Mouse (Mus musculus) embryo, embryonic 11.5 days (tissue): ENCODE measurements around the gene Kcnd2.
"Not testable (repeated sequence)": the region's sequence is repeated elsewhere in the genome, so short reads cannot be mapped to it uniquely, and the experiment has no call there.

Experiments used
- DNase-seq: peaks from one replicate; pipeline ENCODE4 v3.0.0-alpha.2; 2012; ENCODE audit warnings: low read depth, low spot score

The Kcnd2 gene

DNA sequence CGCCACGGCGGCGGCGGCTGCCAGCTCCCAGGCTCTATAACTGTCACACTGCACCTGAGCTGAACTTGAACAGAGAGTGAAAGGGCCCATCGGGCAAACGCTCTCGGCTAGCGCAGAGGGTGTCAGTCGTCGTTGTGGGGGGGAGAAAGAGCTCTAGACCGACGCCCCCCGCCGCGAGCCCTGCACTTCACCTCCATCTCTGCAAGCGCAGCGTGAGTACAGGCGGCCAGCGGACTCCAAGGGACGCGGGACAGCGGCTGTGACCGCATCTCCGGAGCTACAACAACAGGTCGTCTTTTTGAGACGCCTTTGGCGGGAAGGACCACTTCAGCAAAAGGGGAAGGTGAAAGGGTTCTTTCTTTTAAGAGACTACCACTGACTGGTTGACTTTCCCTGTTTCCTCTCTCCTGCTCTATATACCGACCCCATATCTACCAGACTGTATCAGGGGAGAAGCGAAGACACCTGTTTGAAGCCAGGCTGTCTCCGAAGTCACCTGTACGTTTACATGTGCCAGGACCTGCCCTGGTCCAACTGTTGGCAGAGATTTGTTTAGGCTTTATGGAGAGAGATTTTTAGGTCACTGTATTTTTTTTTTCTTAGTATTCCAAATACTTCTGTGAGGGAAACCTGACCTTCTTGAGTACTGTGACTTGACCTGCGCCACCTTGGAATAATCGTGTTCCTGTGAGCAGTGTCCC lies at the start of gene Kcnd2:
TSS of gene Kcnd2 (plus strand) at position 13 of the 701 bp plus-strand sequence.
- peak; percentile 4 for DNase-seq

DNA sequence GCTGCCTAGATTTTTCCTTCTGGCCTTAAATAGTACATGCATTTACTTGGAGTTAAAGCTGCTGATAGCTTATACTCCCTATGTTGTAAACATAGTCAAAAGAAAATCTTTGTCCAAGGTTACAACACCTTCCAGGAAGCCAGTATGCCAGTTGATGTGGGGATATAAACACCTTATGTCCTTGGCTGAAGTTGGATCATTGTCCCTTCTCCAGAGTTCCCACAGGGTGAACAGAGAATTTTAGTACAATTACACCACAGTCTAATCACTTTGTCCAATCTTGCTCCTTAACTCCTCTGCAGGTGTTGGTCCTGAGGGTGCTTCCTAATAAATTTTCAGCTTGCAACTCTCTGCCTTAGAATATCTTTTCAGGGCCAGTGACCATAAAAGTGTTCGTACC lies 48.7 kb upstream of the Kcnd2 start:
- DNase-seq: no peak

DNA sequence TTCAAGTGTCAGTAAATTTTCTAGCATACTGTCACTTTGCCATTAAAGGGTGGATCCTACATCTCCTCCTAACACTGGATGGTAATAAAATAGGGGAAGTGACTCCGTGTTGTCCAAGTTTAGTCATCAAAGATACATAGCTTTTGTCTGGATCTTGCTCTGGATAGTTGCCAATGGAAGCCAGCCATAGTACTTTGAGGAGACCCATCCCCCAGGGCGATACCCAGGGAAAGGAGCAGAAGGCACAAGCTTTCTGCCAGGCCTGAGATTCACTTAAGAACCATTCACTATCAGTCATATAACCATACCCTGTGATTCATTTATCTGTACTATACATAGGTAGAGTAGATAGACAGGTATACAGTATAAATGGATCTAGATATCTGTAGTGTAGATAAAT lies 20.0 kb upstream of the Kcnd2 start:
- no peak for DNase-seq

DNA sequence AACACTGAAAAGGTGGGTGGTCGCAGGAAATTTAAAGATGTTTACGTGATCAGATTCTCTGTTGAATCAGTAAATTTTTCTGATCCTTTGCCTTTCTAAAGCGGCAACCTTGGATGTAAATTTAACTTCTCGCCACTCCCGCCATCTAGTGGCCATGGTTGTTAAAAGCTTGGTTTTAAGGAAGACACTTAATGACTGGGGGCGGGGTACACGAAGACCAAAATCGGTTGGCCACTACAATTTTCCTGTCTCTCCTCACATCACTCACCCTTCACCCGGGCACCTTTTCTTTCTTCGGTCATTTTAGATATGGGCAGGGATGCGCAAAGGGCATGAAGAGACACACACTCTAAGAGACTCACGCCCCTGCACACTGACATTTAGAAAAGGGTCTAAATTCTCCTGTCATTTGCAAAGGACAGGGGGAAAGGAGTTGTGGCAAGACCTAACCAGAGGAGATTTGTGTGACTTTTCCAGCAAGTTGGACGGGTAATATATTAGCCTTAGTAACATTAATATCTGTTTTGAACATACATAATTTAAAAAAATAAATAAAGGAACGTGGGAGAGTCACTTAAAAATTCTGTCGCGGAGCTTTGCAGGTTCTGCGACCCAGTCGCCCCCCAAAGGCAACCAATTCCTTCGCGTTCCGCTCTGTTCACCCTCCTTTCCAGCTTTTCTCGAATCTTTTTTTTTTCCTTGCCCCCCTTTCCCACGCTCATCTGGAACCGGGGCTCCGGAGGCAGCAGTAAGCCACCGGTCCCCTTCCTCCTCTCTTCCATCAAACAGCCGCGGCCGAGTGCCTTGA lies 1.2 kb upstream of the Kcnd2 start:
- peak; percentile 68 for DNase-seq

DNA sequence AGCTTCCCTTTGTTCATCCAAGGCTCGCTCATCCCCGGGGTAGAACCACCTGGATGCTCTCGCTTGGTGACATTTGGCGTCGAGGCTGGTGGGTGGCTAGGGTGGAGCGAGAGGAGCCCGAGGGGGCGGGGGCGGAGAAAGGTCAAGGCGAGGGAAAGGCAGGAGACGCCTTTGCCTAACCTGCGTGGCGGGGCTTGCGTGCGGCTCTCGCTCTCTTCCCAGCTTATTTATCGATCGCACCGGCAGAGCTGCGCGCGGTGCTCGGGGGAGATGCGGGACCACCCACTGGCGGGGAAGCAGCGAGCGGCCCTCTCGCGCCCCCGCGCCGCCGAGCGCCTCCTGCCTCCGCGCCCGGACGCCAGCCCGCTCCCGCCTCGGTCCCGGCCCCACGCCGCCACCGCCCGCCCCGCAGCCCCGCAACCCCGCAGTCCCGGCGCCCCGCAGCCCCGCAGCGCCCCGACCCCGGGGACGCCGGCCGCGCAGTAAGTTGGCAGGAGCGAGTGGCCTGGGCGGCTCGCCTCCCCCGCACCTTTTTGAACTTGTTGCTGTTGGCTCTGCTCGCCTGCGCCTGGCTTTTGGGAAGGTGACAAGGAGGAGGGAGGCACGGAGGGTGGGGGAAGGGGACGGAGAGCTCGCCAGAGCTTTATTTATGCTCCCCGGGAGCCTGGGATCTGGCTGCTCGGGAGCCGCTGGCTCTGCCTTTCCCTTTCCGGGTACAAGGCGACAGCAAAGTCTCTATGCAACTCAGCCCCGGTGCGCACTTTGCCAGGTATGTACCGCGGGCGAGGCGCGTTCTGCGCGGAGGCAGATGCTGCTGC lies 421 bp upstream of the Kcnd2 start:
- peak; percentile 30 for DNase-seq

DNA sequence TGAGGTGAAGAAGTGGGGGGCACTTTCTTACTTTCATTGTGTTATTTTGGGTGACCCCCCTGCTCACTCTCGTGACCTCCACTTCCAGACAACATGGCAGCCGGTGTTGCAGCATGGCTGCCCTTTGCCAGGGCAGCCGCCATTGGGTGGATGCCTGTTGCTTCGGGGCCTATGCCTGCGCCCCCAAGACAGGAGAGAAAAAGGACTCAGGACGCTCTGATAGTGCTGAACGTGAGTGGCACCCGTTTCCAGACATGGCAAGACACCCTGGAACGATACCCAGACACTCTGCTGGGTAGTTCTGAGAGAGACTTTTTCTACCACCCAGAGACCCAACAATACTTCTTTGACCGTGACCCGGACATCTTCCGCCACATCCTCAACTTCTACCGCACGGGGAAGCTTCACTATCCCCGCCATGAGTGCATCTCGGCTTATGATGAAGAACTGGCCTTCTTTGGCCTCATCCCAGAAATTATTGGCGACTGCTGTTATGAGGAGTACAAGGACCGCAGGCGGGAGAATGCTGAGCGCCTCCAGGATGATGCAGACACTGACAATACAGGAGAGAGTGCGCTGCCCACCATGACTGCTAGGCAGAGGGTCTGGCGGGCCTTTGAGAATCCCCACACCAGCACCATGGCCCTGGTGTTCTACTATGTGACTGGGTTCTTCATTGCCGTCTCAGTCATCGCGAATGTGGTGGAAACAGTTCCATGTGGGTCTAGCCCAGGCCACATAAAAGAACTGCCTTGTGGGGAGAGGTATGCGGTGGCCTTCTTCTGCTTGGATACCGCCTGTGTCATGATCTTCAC lies 1.1 kb downstream of the Kcnd2 start:
- no peak for DNase-seq

DNA sequence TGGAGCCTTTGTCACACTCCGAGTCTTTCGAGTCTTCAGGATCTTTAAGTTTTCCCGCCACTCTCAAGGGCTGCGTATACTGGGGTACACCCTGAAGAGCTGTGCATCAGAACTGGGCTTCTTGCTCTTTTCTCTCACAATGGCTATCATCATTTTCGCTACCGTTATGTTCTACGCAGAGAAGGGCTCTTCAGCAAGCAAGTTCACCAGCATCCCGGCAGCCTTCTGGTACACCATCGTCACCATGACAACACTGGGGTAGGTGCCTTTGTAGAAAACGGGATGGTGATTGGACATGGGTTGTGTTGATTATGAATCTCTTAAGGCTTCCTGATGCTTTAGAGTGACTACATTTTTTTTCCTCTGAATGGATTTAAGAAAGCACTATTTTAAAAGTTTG lies 1.9 kb downstream of the Kcnd2 start:
- DNase-seq: no peak

DNA sequence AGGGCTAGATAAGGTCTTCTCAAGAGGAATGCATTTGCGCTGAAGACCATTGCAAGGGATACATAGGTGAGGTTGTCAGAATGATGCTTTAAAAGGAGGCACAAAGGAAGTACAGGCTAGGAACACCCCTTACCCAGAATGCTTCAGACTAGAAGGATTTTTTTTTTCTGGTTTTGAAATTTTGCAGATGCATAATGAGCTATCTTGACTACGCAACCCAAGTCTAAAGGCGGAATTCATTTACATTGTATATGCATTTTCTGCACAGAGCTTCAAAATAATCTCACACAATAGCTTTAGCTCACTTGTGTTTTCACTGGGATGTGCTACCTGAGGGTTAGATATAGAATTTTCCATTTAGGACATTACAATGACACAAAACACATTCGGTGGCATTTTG lies 10.8 kb downstream of the Kcnd2 start:
- DNase-seq: no peak

DNA sequence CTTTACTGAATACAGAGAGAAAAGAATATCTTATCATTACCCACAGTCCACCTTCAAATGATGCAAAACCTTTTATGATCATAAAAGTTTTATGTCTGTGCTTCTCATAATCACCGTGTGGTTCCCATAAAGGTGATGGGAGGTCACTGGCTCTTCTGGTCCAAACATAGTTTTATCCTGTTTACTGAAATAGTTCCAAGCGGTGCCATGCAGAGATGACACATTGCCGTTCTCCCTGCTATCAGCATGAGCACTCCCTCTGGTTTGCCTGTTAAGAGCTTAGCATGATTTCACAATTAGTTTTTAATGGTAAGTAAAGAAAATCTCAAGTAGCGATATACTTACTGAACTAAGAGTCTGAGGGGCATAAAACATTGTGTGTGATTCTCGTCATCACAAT lies 43.7 kb downstream of the Kcnd2 start:
- DNase-seq: no peak

DNA sequence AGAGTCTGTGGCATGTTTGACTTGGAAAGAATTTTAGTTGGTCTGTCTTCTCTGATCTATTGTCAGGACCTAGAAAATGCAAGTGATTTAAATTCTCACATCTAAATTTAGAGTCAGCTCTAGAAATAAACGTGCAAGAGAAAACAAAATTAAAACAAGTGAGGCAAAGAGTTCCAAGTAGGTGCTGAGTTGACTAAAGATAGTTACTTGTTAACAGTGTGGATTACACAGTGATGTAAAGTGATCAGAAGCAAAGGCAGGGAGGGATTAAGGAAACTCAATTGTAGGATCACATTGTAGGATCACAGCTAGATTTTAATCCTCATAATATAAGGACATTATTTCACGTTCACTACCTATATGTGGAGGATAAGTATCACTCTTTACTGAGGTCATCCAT lies 52.6 kb downstream of the Kcnd2 start:
- DNase-seq: no peak

DNA sequence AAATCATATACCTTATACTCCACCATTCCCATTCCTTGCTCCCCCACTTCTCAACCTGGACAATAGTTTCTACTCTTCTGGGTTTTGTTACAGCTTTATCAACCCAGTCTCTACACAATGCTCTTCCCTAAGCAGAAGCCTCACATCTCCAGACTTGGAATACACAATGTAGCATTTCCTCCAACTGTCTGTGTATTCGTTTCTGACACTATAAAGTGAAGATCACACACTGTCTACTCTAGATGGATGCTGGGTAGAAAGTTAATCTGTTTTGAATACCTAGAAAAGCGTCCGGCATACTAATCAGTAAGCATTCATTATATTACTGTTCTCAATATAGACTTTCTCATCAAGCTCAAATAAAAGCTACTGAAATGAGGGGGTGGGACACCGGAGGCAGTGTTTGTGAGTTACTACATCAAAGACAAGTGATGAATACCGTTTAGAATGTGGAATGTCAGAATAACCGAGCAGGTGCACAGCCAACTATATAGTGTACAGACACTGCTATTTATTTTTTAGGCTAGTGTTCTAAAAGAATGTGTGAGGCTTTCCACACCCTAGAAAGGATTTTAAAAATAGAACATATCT lies 62.1 kb downstream of the Kcnd2 start:
- no peak for DNase-seq

DNA sequence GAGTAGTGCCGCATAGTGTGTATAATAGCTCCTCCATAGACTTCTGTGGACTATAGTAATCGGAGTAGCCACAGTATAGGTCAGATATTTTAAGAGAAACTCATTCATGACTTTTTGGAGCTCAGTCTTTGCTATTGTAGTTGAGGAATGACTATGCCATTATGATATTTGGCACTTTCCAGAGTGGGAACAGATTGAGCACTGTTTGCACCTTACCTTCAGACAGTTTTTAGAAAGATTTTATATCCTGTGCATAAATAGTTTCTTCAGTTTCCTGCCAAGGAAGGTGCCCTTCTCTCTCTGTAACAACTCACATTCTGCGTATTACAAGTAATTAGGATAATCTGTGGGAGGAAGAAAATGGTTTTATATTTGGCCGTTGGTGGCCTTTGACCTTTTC lies 89.6 kb downstream of the Kcnd2 start:
- no peak for DNase-seq

DNA sequence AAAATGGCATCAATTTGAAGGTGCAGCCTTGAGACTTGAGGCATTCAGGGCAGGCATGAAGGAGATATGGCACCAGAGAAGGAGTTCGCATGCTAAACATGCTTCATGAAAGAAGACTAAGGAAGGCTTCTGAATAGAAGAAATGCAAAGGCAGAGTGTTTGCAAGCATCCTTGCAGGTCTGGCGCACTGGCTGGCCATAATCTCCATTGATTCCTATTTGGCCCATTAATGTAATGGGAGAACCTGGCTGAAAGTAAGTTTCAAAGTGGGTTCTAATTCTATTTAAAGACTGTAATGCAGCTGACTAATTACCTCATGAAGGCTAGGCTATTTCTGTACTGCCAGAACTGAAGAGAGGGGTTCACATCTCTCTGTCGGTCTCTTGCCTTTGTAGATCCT lies 94.9 kb downstream of the Kcnd2 start:
- no peak for DNase-seq

DNA sequence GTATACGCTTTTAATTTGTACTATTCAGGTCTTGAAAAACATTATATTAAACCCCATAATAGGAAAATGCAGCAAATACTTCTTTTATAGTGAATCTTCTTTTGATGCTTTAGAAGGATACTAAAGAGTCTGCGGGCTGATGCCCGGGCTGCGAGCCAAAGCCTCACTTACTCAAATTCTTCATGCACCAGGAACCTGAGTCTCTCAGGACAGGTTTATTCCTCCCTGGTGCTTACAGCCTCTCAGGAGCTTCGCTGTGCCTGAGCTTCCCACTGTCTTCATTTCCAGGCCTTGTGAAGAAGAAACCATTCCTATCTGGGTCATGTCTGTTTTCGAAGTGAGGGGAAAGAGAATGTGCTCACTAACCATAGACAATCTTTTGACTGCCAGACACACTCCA lies 106.1 kb downstream of the Kcnd2 start:
- no peak for DNase-seq

DNA sequence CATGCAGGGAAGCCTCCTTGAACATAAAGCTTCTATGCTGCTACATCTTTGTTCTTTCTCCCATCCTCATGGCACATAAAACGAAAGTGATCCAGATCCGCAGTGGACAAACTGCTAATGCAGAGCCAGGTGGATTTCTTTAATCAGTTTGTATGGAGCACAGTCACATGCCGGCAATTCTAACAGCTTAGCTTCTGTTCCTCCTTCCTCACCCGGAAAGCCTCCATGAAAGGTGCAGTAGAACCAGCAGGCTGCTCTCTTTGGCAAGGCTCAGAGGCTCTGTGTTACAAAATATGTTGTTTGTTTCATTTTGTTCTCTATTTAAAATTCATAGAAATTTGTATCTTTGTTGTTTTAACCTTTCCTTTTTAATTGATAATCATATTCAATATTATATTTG lies 106.9 kb downstream of the Kcnd2 start:
- no peak for DNase-seq

DNA sequence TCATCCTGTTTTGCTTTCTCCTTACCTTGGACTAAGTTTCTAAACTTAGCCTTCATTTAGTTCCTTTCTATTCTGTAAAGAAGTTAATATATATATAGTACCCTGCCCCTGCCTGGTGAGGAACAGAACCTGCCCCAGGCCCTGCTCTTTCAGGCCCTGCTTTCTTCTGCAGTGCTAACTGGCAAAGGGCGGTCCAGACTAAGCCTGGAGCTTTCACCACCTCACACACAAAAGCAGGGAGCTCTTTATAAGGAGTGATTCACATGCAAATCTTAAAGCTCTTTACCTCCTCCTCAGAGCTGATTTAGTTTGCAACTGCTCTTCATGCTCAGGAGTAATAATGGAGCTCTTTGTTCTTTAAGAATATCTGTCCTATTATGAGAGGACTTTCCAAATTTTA lies 109.9 kb downstream of the Kcnd2 start:
- no peak for DNase-seq

DNA sequence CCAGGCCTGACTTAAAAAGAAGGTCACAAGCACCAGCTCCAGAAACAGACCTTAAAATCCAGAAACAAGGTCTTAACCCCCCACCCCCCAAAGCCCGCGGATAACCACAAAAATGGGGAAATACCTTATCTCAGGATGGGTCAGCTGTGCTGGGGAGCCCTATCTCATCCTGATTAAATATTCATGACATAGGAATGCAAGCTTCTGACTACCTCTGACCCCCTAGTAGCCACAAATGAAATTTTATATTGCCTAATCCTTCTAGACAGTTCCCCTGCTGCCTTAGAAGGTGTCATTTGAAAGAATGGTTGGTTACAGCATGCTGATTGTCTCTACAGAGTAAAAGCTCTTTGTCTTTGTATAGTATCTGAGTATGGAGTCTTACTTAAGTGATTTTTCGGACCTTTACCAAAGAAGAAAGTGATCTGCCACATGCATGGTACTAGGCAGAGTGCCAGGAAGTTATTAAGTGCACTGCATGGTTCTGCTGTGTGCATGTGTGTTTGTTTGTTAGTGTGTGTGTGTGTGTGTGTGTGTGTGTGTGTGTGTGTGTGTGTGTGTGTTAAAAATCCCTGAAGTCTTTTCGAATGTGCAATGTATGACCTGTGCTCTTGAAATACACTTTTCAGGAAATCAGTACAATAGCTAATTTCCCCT lies 111.9 kb downstream of the Kcnd2 start:
- no peak for DNase-seq

DNA sequence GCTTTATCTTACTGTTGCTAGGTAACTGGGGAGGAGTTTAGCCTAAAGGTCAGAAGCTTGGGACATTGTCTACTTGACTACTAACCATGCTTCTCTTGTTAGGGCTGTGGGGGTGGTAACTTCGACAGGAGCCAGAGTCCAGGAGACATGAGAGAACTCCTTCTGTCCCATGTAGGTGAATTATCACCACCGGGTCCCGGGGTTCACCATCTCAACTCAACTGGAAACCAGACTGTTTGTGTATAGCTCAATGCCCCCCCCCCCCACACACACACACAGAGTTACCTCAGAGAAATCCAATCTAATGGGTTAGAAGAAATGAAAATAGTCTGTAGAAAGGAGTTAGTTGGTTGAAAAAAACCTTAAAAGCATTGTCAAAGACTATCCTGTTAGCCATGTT lies 170.0 kb downstream of the Kcnd2 start:
- DNase-seq: not testable (repeated sequence)

DNA sequence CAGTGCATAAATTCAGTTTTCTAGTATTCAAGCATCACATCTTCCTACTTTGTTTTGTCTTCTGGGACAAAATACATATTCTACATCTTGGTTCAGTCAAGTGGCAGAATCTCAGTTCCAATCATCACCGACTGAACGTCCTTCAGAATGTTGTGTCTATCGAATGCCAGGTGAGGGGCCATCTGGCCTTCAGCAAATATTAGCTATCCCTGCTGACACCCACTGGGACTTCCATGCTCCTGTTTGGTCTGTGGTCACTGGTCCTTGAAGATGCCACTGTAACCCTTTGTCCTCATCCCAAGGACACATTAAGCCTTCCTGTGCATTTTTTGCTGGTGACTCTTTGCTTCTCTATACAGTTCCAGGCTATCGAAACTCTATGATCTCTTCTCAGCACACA lies 176.5 kb downstream of the Kcnd2 start:
- DNase-seq: no peak

DNA sequence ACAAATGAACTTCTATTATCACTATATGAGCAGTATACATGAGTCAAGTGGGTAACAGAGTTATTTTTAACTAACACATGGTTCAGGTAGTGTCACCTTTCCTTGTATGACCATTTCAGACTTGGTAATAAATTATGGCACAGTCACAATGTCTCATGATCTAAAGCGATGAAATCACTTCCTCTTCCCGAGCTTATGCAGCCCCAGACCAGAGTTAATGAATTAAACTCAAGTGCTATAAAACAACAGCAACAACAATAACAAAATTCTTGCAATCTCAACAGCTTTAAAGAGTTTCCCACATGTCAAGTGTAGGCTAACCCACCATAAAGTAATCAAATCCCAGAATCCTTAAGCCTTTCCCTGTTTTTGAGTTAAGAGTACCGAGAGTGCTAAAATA lies 198.4 kb downstream of the Kcnd2 start:
- DNase-seq: no peak

DNA sequence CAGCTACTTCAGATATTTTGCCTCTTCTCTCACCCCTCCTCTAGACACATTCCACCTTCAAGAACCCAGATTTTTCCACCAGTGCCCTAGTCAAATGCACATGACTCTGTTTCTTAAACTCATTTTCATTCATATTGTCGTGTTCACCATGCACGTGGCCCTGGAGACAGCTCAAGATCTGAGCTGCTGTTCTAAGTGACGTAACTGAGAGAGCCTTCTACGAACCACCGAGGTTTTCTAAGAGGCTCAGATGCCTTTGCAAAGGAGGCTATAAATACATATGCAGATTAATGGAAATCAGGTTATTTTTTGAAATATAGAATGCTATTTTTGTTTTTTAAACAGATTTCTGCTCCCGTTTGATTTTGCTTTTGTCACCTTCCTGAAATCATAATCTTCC lies 202.9 kb downstream of the Kcnd2 start:
- no peak for DNase-seq
